Mouse (Mus musculus) C2C12 (cell line): ENCODE results near the gene Nfe2.

Source experiments
- CTCF ChIP-seq: IDR thresholded peaks from one replicate; pipeline ENCODE4 v1.5.1; 2011; ENCODE audit not compliant: control insufficient read depth, insufficient read depth, insufficient read length
- USF1 ChIP-seq: IDR thresholded peaks from one replicate; pipeline ENCODE4 v1.6.1; 2011; ENCODE audit warnings: low read depth, mild to moderate bottlenecking, control low read depth, moderate library complexity

DNA sequence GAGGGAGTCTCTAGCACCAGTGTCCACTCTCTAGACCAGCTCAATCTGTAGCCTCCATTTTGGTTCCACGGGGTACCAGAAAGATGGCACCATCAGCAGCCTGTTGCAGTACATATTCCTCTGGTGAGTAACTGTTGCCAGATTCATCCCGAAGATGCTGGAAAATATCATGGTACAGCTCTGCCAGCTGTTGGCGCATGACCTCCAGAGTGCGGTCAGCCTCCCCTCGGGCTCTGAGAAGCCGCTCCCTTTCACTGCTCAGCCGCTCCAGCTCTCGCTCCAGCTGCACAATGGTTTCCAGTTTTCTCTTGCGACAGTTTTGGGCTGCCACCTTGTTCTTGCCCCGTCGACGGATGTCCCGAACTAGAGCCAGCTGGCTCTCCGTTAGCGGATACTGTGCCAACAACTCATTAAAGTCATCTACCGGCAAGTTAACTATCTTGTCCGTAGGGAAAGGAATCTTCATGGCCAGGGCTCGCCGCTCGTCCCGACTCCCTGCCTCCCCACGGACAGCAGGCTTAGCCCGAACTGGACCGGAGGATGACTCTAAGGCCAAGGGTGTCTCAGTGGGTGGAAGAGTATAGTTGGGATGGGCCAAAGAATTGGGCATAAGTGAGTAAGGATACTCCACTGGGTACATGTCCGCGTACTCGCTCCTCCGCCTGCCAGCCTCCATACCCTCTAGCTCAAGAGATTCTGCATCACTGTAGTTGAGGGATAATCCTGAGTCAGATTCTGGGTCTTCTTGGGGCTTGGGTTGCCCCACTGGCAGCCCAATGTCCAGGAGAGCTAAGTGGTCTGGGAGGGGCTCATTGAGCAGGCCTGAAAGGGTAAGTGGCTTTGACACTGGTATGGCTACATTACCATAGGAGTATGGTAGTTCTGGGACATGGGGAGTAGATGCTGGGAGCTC is 9.5 kb downstream of the Nfe2 start:
- no peak for TF ChIP-seq USF1
- no peak for TF ChIP-seq CTCF
